Mouse (Mus musculus) intestine, embryonic 14.5 days (tissue): Measurements from ENCODE around the gene Cd300e. TPM values are rescaled to one million over a fixed set of nuclear protein-coding genes. Genes with fewer than 3 reads are reported as not detected.
"Not testable (repeated sequence)": the region's sequence is repeated elsewhere in the genome, so short reads cannot be mapped to it uniquely, and the experiment has no call there.

Experiments
- ATAC-seq: fragments of 200-750 bp; cut with Nextera tagmentation; replicated peaks from 2 replicates; pipeline ENCODE4 v1.8.0; 2017; ENCODE audit warnings: low read depth, moderate number of reproducible peaks, moderate TSS enrichment, moderate library complexity; ENCODE audit not compliant: low FRiP score, low TSS enrichment
- DNase-seq: peaks from one replicate; pipeline ENCODE4 v3.0.0-alpha.2; 2018; ENCODE audit warnings: low spot score
- H3K27ac ChIP-seq: fragments of 300-500 bp; sonication (generic); 2 replicates; pipeline ENCODE4 v1.5.1; 2014; ENCODE audit warnings: low read depth, mild to moderate bottlenecking, control low read depth
- H3K27me3 ChIP-seq: fragments of 300-500 bp; sonication (generic); replicated peaks from 2 replicates; pipeline ENCODE4 v1.6.1; 2014; ENCODE audit warnings: low read length, control low read depth; ENCODE audit not compliant: control insufficient read depth, insufficient read depth
- H3K36me3 ChIP-seq: fragments of 300-500 bp; sonication (generic); 2 replicates; pipeline ENCODE4 v1.6.1; 2014; ENCODE audit warnings: low read length, control low read depth; ENCODE audit not compliant: control insufficient read depth, insufficient read depth
- H3K4me1 ChIP-seq: fragments of 300-500 bp; sonication (generic); replicated peaks from 2 replicates; pipeline ENCODE4 v1.6.1; 2014; ENCODE audit warnings: low read length, control low read depth, mixed read lengths; ENCODE audit not compliant: control insufficient read depth, insufficient read depth
- H3K4me2 ChIP-seq: fragments of 300-500 bp; sonication (generic); 2 replicates; pipeline ENCODE4 v1.6.1; 2014; ENCODE audit warnings: low read length
- H3K4me3 ChIP-seq: fragments of 300-500 bp; sonication (generic); 2 replicates; pipeline ENCODE4 v1.5.1; 2014; ENCODE audit warnings: low read depth, low read length, control low read depth, mixed read lengths
- H3K9ac ChIP-seq: fragments of 300-500 bp; sonication (generic); 2 replicates; pipeline ENCODE4 v1.6.1; 2014; ENCODE audit warnings: mild to moderate bottlenecking, low read length
- H3K9me3 ChIP-seq: fragments of 300-500 bp; sonication (generic); 2 replicates; pipeline ENCODE4 v1.6.1; 2016; ENCODE audit warnings: low read length, control low read depth; ENCODE audit not compliant: control insufficient read depth
- WGBS: fragments of 180-500 bp; shearing (Covaris S2); extraction: QIAGEN DNeasy Blood & Tissue Kit; methylation state at CpG from one replicate; pipeline ENCODE4 v1.1.7; 2014; 5-methylcytosine and 5-hydroxymethylcytosine counted together
- polyA plus RNA-seq: library from polyadenylated mRNA; unstranded; fragments of >200 nt; fragmentation: Nextera tagmentation; extraction: Ambion mirVana; gene quantifications from 2 replicates; pipeline ENCODE4 v1.2.1, GENCODE M21; 2014

Cd300e gene
- polyA plus RNA-seq, 1 experiment from 2014 or later: 0.19 TPM

DNA sequence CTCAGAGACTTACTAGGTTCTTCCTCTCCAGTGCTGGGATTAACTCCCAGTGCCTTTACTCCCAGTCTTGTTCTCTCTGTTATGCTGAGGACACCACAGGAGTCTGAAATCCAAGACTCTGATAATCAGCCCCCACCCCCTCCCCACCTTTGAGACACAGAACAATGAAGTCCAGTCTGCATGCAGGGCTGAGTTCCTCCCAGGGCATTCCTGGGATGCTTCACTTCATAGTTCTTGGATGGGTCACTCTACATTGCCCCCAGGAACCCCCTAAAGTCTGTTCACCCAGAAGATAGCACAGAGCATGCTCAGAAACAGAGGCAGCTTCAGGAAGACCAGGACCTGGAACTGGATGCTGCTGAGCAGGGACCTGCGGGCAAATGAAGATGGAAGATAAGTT lies 9.0 kb downstream of the Cd300e start:
- WGBS: 94% methylated on average over 1 of the region's 1 CpGs
- Histone ChIP-seq H3K27ac (no peak overlapping the region), H3K27me3 (no peaks in the 10 kb centered on the region), H3K36me3 (no peaks in the 10 kb centered on the region), H3K4me1 (no peaks in the 10 kb centered on the region), H3K9ac (no peak overlapping the region), H3K9me3 (no peaks in the 10 kb centered on the region), H3K4me3 (no peak overlapping the region), H3K4me2 (no peak overlapping the region)
- no peak for DNase-seq
- ATAC-seq: no peak

DNA sequence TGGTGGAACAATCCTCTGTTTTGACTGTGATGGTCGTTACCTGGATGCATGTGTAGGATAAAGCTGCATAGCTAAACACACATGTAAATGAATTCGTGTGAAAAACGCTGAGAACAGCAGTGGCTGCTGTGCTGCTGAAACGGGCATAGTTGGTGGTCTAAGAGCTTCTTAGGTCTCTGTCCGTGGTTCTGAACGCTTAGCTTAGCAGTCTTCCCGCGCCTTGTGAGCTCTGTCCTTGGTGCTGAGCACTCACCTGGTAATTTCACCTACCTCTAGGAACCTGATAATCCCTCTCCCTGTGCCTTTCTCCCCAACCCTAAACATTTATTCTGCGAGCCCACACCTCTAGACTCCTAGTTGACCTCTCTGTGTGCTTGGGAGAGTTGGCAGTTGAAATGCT lies 9.8 kb downstream of the Cd300e start:
- H3K9me3 ChIP-seq: no peaks in the 10 kb centered on the region
- DNase-seq (peak; percentile 85), ATAC-seq (no peak)
- no peaks in the 10 kb centered on the region for H3K36me3 ChIP-seq
- H3K27ac ChIP-seq: no peak overlapping the region
- 2% methylated on average over 9 of the region's 9 CpGs for WGBS
- no peak overlapping the region for H3K9ac ChIP-seq
- no peaks in the 10 kb centered on the region for H3K4me1 ChIP-seq
- no peak overlapping the region for H3K4me2 ChIP-seq
- H3K4me3 ChIP-seq: no peak overlapping the region
- H3K27me3 ChIP-seq: no peaks in the 10 kb centered on the region

DNA sequence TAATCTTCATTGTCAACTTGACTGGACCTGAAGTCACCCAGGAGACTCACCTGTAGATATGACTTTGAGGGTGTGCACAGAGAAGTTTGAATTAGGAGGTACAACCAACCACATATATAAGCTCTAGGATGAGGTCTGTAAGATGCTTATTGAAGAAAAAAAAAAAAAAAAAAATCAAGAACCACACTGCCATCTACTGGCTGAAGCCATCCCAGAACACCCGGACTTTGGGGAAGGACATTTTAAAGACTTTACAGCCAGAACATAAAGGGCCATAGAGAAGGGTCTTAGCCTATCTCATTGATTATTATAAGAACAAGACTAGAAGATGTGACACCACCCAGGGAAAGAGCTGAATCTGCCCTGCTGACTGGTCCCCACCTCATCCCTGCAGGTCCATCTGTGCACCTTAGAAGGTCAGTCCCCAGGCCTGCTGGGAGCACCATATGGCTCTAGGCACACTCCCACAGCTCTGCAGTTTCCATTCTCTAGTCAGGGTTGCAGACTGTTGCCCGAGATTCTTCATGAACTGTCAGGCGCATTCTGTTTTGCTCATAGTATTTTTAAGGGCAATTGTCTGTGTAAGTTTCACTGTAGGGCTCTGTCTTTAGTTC lies 12.6 kb downstream of the Cd300e start:
- Histone ChIP-seq H3K27me3 (no peaks in the 10 kb centered on the region), H3K4me3 (no peak overlapping the region), H3K9me3 (no peaks in the 10 kb centered on the region), H3K4me1 (no peaks in the 10 kb centered on the region), H3K4me2 (no peak overlapping the region), H3K9ac (no peak overlapping the region), H3K27ac (no peak overlapping the region), H3K36me3 (no peaks in the 10 kb centered on the region)
- ATAC-seq (no peak), DNase-seq (no peak)
- 41% methylated on average over 3 of the region's 3 CpGs for WGBS

DNA sequence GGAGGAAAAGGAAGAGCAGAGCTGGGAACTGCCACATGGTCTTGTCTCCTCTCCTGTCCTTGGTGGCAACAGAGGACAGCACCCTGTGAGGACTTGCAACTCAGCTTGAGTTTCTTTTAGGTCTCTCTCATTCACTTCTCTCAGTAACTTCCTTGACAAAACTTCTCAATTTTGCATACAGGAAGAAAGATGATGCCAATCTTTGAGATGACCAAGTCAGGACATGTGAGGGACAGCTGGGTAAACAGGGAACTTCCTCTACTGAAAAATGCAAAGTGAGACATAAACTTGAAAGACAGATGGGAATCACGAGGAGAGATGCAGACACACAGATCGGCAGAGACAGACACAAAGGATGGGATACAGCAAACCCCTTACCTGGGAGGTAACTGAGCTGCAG lies 13.7 kb downstream of the Cd300e start, which contains the start of gene Cd300ld3:
TSS of gene Cd300ld3 (minus strand) at position 151 of the 400 bp plus-strand sequence.
- no peak for ATAC-seq
- Histone ChIP-seq H3K4me3 (no peak within 1 kb of the TSS), H3K4me1 (no peaks in the 10 kb centered on the region), H3K27me3 (no peaks in the 10 kb centered on the region), H3K27ac (no peak within 1 kb of the TSS), H3K9me3 (no peaks in the 10 kb centered on the region), H3K36me3 (no peaks in the 10 kb centered on the region), H3K4me2 (no peak within 1 kb of the TSS), H3K9ac (no peak within 1 kb of the TSS)
- DNase-seq: no peak
- WGBS: 76% methylated on average over 2 of the region's 2 CpGs

DNA sequence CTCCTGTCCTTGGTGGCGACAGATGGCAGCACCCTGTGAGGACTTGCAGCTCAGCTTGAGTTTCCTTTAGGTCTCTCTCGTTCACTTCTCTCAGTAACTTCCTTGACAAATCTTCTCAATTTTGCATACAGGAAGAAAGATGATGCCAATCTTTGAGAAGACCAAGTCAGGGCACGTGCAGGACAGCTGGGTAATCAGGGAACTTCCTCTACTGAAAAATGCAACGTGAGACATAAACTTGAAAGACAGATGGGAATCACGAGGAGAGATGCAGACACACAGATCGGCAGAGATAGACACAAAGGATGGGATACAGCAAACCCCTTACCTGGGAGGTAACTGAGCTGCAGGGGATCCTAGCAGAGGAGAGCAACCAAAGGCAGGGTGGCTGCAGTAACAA lies 24.3 kb downstream of the Cd300e start, which contains the start of gene Cd300ld5:
TSS of gene Cd300ld5 (minus strand) at position 101 of the 400 bp plus-strand sequence.
- WGBS: no CpG with 5 or more reads among the region's 6 CpGs
- not testable (repeated sequence) for H3K9ac ChIP-seq

DNA sequence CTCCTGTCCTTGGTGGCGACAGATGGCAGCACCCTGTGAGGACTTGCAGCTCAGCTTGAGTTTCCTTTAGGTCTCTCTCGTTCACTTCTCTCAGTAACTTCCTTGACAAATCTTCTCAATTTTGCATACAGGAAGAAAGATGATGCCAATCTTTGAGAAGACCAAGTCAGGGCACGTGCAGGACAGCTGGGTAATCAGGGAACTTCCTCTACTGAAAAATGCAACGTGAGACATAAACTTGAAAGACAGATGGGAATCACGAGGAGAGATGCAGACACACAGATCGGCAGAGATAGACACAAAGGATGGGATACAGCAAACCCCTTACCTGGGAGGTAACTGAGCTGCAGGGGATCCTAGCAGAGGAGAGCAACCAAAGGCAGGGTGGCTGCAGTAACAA lies 35.1 kb downstream of the Cd300e start, which contains the start of gene Cd300ld4:
TSS of gene Cd300ld4 (minus strand) at position 101 of the 400 bp plus-strand sequence.
- H3K27me3 ChIP-seq, H3K4me1 ChIP-seq, H3K36me3 ChIP-seq, H3K27ac ChIP-seq, H3K9me3 ChIP-seq, ATAC-seq, H3K4me3 ChIP-seq, H3K9ac ChIP-seq, DNase-seq, H3K4me2 ChIP-seq: not testable (repeated sequence)
- WGBS: no CpG with 5 or more reads among the region's 6 CpGs

More for the DNA sequence above, 24.3 kb downstream of the Cd300e start, which contains the start of gene Cd300ld5:
- not testable (repeated sequence) for H3K27ac ChIP-seq, H3K4me3 ChIP-seq, ATAC-seq, H3K27me3 ChIP-seq, H3K4me2 ChIP-seq, H3K4me1 ChIP-seq, H3K9me3 ChIP-seq, H3K36me3 ChIP-seq, DNase-seq

DNA sequence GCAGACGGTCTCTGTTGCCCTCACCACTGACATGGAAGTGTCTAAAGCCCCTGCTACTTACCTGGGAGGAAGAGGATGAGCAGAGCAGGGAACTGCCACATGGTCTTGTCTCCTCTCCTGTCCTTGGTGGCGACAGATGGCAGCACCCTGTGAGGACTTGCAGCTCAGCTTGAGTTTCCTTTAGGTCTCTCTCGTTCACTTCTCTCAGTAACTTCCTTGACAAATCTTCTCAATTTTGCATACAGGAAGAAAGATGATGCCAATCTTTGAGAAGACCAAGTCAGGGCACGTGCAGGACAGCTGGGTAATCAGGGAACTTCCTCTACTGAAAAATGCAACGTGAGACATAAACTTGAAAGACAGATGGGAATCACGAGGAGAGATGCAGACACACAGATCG lies 45.9 kb downstream of the Cd300e start, which contains the start of gene Cd300ld2:
TSS of gene Cd300ld2 (minus strand) at position 101 of the 400 bp plus-strand sequence.
- not testable (repeated sequence) for H3K27ac ChIP-seq, DNase-seq, ATAC-seq, H3K9me3 ChIP-seq, H3K4me2 ChIP-seq, H3K4me1 ChIP-seq, H3K27me3 ChIP-seq, H3K36me3 ChIP-seq, H3K4me3 ChIP-seq, H3K9ac ChIP-seq
- WGBS: no CpG with 5 or more reads among the region's 7 CpGs

DNA sequence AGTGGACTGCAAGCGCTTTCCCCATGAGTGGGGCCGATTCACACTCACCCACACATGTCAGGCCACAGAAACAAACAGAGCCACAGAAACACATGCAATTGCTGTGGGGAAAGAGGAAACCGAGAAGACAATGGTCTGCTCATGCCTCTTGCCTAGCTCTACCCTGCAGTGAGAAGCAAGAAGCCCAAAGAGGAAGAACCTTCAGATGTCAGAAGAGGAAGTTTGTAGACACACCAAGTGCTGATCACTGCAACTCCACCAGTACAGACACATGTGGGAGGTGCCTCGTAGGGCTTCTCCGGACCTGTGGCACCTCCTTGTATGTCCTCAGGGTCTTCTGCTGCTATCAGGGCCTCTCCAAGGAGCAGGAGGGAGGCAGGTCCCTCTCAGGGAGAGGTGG lies 57.9 kb downstream of the Cd300e start:
- 80% methylated on average over 5 of the region's 5 CpGs for WGBS
- Histone ChIP-seq H3K27me3 (no peaks in the 10 kb centered on the region), H3K9ac (no peak overlapping the region), H3K4me3 (no peak overlapping the region), H3K9me3 (no peaks in the 10 kb centered on the region), H3K4me2 (no peak overlapping the region), H3K27ac (no peak overlapping the region), H3K36me3 (no peaks in the 10 kb centered on the region), H3K4me1 (no peaks in the 10 kb centered on the region)
- DNase-seq (no peak), ATAC-seq (no peak)
